Mouse (Mus musculus): ENCODE data around the gene Cnn1. TPM values are rescaled to one million over a fixed set of nuclear protein-coding genes. Genes with fewer than 3 reads are reported as not detected.

The Cnn1 gene
- 2.4 TPM in 2 replicates for polyA plus RNA-seq (2016; fragmentation: Nextera tagmentation; extraction: Ambion mirVana)

- 9% methylated on average over 14 of the region's 14 CpGs for WGBS
- DNase-seq (ENCODE audit: low spot score) = no peak
- no peak within 1 kb of the TSS for H3K4me3 ChIP-seq
These were observed at the start of gene Cnn1 for GRCm38 (mm10) chr9:22098993-22099696. Gene Cnn1, plus strand, starts transcription at chr9:22099216.

DNA sequence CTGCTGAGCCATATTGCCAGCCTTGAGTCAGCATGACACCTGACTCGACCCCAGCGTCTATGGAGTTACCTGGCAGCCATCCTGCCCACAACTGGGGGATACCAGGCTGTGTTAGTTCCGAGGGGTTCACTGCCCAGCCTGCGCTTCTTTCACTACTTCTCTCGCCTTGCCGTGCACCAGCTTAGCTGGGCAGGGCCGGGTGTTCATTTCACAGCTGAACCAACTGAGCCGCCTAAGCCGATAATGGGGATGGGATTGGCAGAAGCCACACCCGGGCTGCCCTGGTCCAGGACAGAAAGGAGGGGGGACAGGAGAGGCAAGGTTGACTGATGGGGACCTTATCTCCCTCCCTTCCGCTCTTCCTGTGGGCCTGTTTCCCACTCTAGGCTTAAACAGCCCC lies 49.7 kb upstream of the Cnn1 start:
- 72% methylated on average over 11 of the region's 11 CpGs for WGBS
- Histone ChIP-seq H3K9me3 (no peaks in the 10 kb centered on the region), H3K4me1 (replicated peaks) (peaks cover 63% of the 10 kb centered on the region)

More at GRCm38 (mm10) chr9:22098993-22099696, at the start of gene Cnn1:
- H3K36me3 ChIP-seq = no peaks in the 10 kb centered on the region
- H3K9me3 ChIP-seq = no peaks in the 10 kb centered on the region
- H3K27me3 ChIP-seq (ENCODE audit: insufficient read depth, poor library complexity, severe bottlenecking) = peaks cover 63% of the 10 kb centered on the region
- peaks cover 17% of the 10 kb centered on the region for H3K4me1 ChIP-seq (replicated peaks)
- no peak within 1 kb of the TSS; the same call in 1 of the 2 replicates for H3K27ac ChIP-seq

GRCm38 (mm10) chr9:22049721-22050270 lies 49.2 kb upstream of the Cnn1 start:
- H3K27ac ChIP-seq = peak overlapping the region; percentile 94
- H3K36me3 ChIP-seq = no peaks in the 10 kb centered on the region
- WGBS = 42% methylated on average over 4 of the region's 4 CpGs
- H3K4me3 ChIP-seq = peak overlapping the region; percentile 84
- DNase-seq (ENCODE audit: low spot score) = peak; percentile 57
- H3K4me1 ChIP-seq (replicated peaks) = peaks cover 65% of the 10 kb centered on the region
- H3K9me3 ChIP-seq = no peaks in the 10 kb centered on the region
- peaks cover 55% of the 10 kb centered on the region for H3K27me3 ChIP-seq (ENCODE audit: insufficient read depth, poor library complexity, severe bottlenecking)

More for the DNA sequence above, 49.7 kb upstream of the Cnn1 start:
- H3K4me3 ChIP-seq = peak overlapping the region; percentile 84
- peak overlapping the region; percentile 94 for H3K27ac ChIP-seq
- 0 out of 2 replicates have a peak, but pooled peaks cover 2% of the 10 kb centered on the region for H3K36me3 ChIP-seq
- peaks cover 51% of the 10 kb centered on the region for H3K27me3 ChIP-seq (ENCODE audit: insufficient read depth, poor library complexity, severe bottlenecking)
- no peak for DNase-seq (ENCODE audit: low spot score)

DNA sequence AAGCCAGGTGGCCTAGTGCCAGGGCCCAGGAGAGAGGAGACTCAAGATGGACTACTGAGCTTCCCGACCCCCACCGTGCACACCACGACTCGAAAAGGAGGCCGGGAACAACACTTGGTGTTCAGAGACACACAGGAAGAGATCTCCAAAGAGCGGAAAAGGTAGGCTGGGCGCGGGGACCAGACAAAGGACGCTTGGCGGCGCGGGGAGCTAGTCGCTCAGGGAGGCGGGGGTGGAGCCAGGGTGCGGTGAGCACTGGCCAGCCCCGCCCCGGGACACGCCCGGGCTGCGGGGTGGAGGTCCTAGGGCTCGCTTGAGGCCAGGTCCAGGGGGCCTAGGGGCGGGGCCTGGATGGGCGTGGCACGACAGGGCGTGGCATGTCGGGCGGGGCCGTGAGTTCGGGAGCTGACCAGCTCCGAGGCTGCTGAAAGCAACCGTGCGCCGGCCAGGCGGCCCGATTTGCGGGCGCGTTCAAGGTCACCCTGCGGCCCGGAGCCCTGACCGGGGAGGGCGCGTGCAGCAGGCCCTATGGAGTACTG lies 48.6 kb upstream of the Cnn1 start:
- Histone ChIP-seq H3K27me3 (ENCODE audit: insufficient read depth, poor library complexity, severe bottlenecking) (peaks cover 58% of the 10 kb centered on the region), H3K9me3 (no peaks in the 10 kb centered on the region), H3K4me3 (peak overlapping the region; percentile 84), H3K27ac (peak overlapping the region; percentile 94), H3K4me1 (replicated peaks) (peaks cover 66% of the 10 kb centered on the region), H3K36me3 (no peaks in the 10 kb centered on the region)
- under 1% methylated on average over 43 of the region's 43 CpGs for WGBS
- peak; percentile 87 for DNase-seq (ENCODE audit: low spot score)

DNA sequence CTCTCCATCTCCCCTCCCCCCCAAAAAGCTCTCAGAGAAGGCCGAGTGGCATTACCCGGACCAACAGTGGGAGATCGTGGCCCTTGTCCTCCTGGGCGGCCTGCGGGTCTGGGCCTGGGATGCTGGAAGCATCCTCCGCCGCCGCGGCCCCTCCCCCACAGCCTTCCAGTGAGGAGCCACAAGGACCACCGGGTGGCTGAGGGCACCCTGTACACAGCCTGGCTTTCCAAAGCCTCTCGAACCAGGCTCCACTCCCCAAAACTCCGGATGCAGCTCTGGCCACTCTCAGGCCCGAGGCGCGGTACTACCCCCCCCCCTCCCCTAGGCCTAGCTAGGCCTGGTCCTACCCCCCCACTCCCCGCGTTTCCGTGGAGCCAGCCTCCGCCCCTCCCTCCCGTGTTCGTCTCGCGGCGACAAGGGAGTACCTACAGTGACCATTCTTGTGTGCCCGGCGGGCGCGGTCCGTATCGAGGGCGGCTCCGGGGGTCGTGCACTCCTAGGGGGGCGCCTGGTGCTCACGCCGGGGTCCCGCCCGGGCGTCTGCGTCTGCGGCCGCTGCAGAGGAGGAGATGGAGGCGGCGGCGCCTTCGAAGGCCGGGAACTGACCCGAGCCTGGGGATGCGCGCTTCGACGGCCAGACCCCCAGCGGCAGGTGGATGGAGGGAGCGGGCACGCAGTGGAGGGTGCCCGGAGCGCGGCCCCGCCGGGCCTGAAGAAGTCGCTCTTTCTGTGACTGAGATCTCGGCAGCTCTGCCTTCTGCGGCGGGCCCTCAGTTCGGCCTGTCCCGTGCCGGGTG lies 47.7 kb upstream of the Cnn1 start:
- Histone ChIP-seq H3K4me1 (replicated peaks) (peaks cover 71% of the 10 kb centered on the region), H3K27ac (peak overlapping the region; percentile 94), H3K36me3 (no peaks in the 10 kb centered on the region; the same call in 1 of the 2 replicates), H3K4me3 (peak overlapping the region; percentile 84), H3K9me3 (no peaks in the 10 kb centered on the region), H3K27me3 (ENCODE audit: insufficient read depth, poor library complexity, severe bottlenecking) (peaks cover 68% of the 10 kb centered on the region)
- WGBS = 1% methylated on average over 66 of the region's 67 CpGs
- DNase-seq (ENCODE audit: low spot score) = no peak

- Histone ChIP-seq H3K27me3 (ENCODE audit: insufficient read depth, poor library complexity, severe bottlenecking) (peaks cover 68% of the 10 kb centered on the region), H3K4me1 (replicated peaks) (peaks cover 70% of the 10 kb centered on the region), H3K27ac (peak within 1 kb of the TSS; percentile 94), H3K4me3 (peak within 1 kb of the TSS; percentile 84), H3K36me3 (peaks cover 2% of the 10 kb centered on the region), H3K9me3 (no peaks in the 10 kb centered on the region)
- DNase-seq (ENCODE audit: low spot score) = peak; percentile 85
- WGBS = under 1% methylated on average over 27 of the region's 28 CpGs
These were observed 47.1 kb upstream of the Cnn1 start, which contains the start of gene Elavl3 for GRCm38 (mm10) chr9:22051958-22052254. Gene Elavl3, minus strand, starts transcription at chr9:22052023.

- WGBS = 35% methylated on average over 7 of the region's 7 CpGs
- Histone ChIP-seq H3K4me3 (no peak overlapping the region), H3K9me3 (no peaks in the 10 kb centered on the region), H3K36me3 (peaks cover 20% of the 10 kb centered on the region), H3K27me3 (ENCODE audit: insufficient read depth, poor library complexity, severe bottlenecking) (peaks cover 68% of the 10 kb centered on the region), H3K27ac (no peak overlapping the region), H3K4me1 (replicated peaks) (peaks cover 53% of the 10 kb centered on the region)
- DNase-seq (ENCODE audit: low spot score) = peak; percentile 39
These were observed 45.4 kb upstream of the Cnn1 start for GRCm38 (mm10) chr9:22053657-22054056.

DNA sequence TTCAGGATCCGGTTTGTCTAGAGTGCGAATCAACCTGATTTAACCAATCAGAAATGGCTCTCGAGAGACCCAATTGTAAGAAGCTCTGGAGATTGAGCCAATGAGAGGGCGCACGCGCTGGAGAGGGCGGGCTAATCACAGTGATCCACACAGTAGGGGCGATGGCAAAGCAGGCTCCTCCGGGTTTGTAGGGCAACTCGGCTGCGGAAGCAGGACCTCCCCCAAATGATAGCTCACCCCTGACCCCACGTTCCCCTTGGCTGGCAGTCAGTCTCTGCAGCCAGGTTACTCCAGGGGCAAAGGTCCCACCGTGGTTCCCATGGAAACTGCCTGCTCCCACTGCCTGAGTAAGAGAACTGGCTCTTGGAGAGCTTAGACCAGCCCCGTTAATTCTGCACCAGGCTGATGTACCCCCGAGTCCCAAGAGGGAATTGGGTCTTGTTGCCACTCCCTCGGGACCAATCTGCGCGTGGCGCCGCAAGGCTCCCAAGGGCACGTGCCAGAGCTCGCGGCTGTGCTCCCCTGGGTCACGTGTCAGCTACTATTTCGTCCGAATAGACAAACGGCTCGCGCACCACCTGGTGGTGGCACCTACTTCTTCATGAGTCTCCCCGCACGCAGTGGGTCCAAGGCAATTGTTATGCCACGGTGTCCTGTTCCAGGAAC lies 44.5 kb upstream of the Cnn1 start:
- WGBS = 2% methylated on average over 32 of the region's 32 CpGs
- peak; percentile 83 for DNase-seq (ENCODE audit: low spot score)
- H3K27me3 ChIP-seq (ENCODE audit: insufficient read depth, poor library complexity, severe bottlenecking) = peaks cover 61% of the 10 kb centered on the region
- peak overlapping the region; percentile 20; the same call in 1 of the 2 replicates for H3K27ac ChIP-seq
- H3K4me1 ChIP-seq (replicated peaks) = peaks cover 44% of the 10 kb centered on the region
- H3K9me3 ChIP-seq = no peaks in the 10 kb centered on the region
- peak overlapping the region; percentile 39 for H3K4me3 ChIP-seq
- peaks cover 28% of the 10 kb centered on the region for H3K36me3 ChIP-seq

GRCm38 (mm10) chr9:22055713-22056112 lies 43.3 kb upstream of the Cnn1 start:
- WGBS = 37% methylated on average over 29 of the region's 29 CpGs
- Histone ChIP-seq H3K27ac (no peak overlapping the region), H3K4me1 (replicated peaks) (peaks cover 32% of the 10 kb centered on the region), H3K27me3 (ENCODE audit: insufficient read depth, poor library complexity, severe bottlenecking) (peaks cover 50% of the 10 kb centered on the region), H3K9me3 (no peaks in the 10 kb centered on the region), H3K36me3 (peaks cover 38% of the 10 kb centered on the region), H3K4me3 (no peak overlapping the region)
- DNase-seq (ENCODE audit: low spot score) = no peak

- Histone ChIP-seq H3K36me3 (peaks cover 45% of the 10 kb centered on the region), H3K27me3 (ENCODE audit: insufficient read depth, poor library complexity, severe bottlenecking) (peaks cover 43% of the 10 kb centered on the region), H3K27ac (no peak overlapping the region), H3K4me1 (replicated peaks) (peaks cover 25% of the 10 kb centered on the region), H3K9me3 (no peaks in the 10 kb centered on the region), H3K4me3 (no peak overlapping the region)
- 78% methylated on average over 9 of the region's 9 CpGs for WGBS
- no peak for DNase-seq (ENCODE audit: low spot score)
These were observed 42.6 kb upstream of the Cnn1 start for GRCm38 (mm10) chr9:22056303-22056910.

- H3K4me3 ChIP-seq = no peak overlapping the region
- no peak overlapping the region for H3K27ac ChIP-seq
- 92% methylated on average over 9 of the region's 9 CpGs for WGBS
- H3K36me3 ChIP-seq = peaks cover 52% of the 10 kb centered on the region
- DNase-seq (ENCODE audit: low spot score) = no peak
- peaks cover 19% of the 10 kb centered on the region for H3K4me1 ChIP-seq (replicated peaks)
- H3K9me3 ChIP-seq = no peaks in the 10 kb centered on the region
- peaks cover 36% of the 10 kb centered on the region for H3K27me3 ChIP-seq (ENCODE audit: insufficient read depth, poor library complexity, severe bottlenecking)
These were observed 41.9 kb upstream of the Cnn1 start for GRCm38 (mm10) chr9:22057031-22057517.

GRCm38 (mm10) chr9:22058011-22058424 lies 41.0 kb upstream of the Cnn1 start:
- H3K4me3 ChIP-seq = no peak overlapping the region
- H3K27me3 ChIP-seq (ENCODE audit: insufficient read depth, poor library complexity, severe bottlenecking) = peaks cover 27% of the 10 kb centered on the region
- 91% methylated on average over 9 of the region's 9 CpGs for WGBS
- no peak overlapping the region for H3K27ac ChIP-seq
- peaks cover 61% of the 10 kb centered on the region for H3K36me3 ChIP-seq
- H3K9me3 ChIP-seq = no peaks in the 10 kb centered on the region
- no peak for DNase-seq (ENCODE audit: low spot score)
- H3K4me1 ChIP-seq (replicated peaks) = peaks cover 16% of the 10 kb centered on the region

Data from hindbrain, embryonic 10.5 days (tissue).